Mouse (Mus musculus): ENCODE data around the gene Rtkn. TPM values are rescaled to one million over a fixed set of nuclear protein-coding genes. Genes with fewer than 3 reads are reported as not detected.

The Rtkn gene
- polyA plus RNA-seq, 1 experiment from 2014 or later, result 51.2 TPM

- TF ChIP-seq CTCF (IDR thresholded peaks at IDR 0.05), result no peak
- no peak for TF ChIP-seq EP300 (IDR thresholded peaks at IDR 0.05)
- peaks cover 11% of the 10 kb centered on the region for H3K4me1 ChIP-seq (ENCODE audit: insufficient read depth, low read depth, low read length)
- ATAC-seq (no peak), DNase-seq (ENCODE audit: low spot score) (no peak)
- H3K9me3 ChIP-seq (ENCODE audit: low read length), result no peaks in the 10 kb centered on the region
- no peaks in the 10 kb centered on the region for H3K27me3 ChIP-seq (replicated peaks; ENCODE audit: insufficient read depth, low read length)
- peak overlapping the region; percentile 55; the same call in 1 of the 2 replicates for H3K9ac ChIP-seq (replicated peaks; ENCODE audit: low read depth)
- no peak overlapping the region for H3K27ac ChIP-seq (ENCODE audit: low read length)
- no peaks in the 10 kb centered on the region for H3K36me3 ChIP-seq (ENCODE audit: insufficient read depth, low read length)
- H3K4me2 ChIP-seq (replicated peaks; ENCODE audit: low read depth, low read length), result peak overlapping the region; percentile 93
- H3K4me3 ChIP-seq (ENCODE audit: low read depth, low read length), result peak overlapping the region; percentile 67
- 65% methylated on average over 11 of the region's 11 CpGs for WGBS
Measured at GRCm38 (mm10) chr6:83116373-83117164, 18.7 kb upstream of the Rtkn start.

GRCm38 (mm10) chr6:83117165-83117438 lies 18.2 kb upstream of the Rtkn start:
- WGBS, result 82% methylated on average over 4 of the region's 4 CpGs

GRCm38 (mm10) chr6:83117616-83118015 lies 17.6 kb upstream of the Rtkn start:
- Histone ChIP-seq H3K27me3 (replicated peaks; ENCODE audit: insufficient read depth, low read length) (no peaks in the 10 kb centered on the region), H3K4me3 (ENCODE audit: low read depth, low read length) (no peak overlapping the region), H3K27ac (ENCODE audit: low read length) (no peak overlapping the region), H3K9ac (replicated peaks; ENCODE audit: low read depth) (no peak overlapping the region), H3K4me2 (replicated peaks; ENCODE audit: low read depth, low read length) (no peak overlapping the region), H3K9me3 (ENCODE audit: low read length) (no peaks in the 10 kb centered on the region), H3K36me3 (ENCODE audit: insufficient read depth, low read length) (no peaks in the 10 kb centered on the region), H3K4me1 (ENCODE audit: insufficient read depth, low read depth, low read length) (peaks cover 15% of the 10 kb centered on the region)
- DNase-seq (ENCODE audit: low spot score) (no peak), ATAC-seq (no peak)
- TF ChIP-seq EP300 (IDR thresholded peaks at IDR 0.05), result no peak
- TF ChIP-seq CTCF (IDR thresholded peaks at IDR 0.05), result no peak
- WGBS, result 91% methylated on average over 13 of the region's 13 CpGs

More at GRCm38 (mm10) chr6:83117165-83117438, 18.2 kb upstream of the Rtkn start:
- Histone ChIP-seq H3K27ac (ENCODE audit: low read length) (no peak overlapping the region), H3K4me3 (ENCODE audit: low read depth, low read length) (no peak overlapping the region), H3K4me2 (replicated peaks; ENCODE audit: low read depth, low read length) (no peak overlapping the region), H3K9me3 (ENCODE audit: low read length) (no peaks in the 10 kb centered on the region), H3K27me3 (replicated peaks; ENCODE audit: insufficient read depth, low read length) (no peaks in the 10 kb centered on the region), H3K4me1 (ENCODE audit: insufficient read depth, low read depth, low read length) (peaks cover 14% of the 10 kb centered on the region), H3K36me3 (ENCODE audit: insufficient read depth, low read length) (no peaks in the 10 kb centered on the region), H3K9ac (replicated peaks; ENCODE audit: low read depth) (no peak overlapping the region)
- ATAC-seq (no peak), DNase-seq (ENCODE audit: low spot score) (no peak)
- no peak for TF ChIP-seq CTCF (IDR thresholded peaks at IDR 0.05)
- TF ChIP-seq EP300 (IDR thresholded peaks at IDR 0.05), result no peak

- Histone ChIP-seq H3K9me3 (ENCODE audit: low read length) (no peaks in the 10 kb centered on the region), H3K4me3 (ENCODE audit: low read depth, low read length) (no peak overlapping the region), H3K36me3 (ENCODE audit: insufficient read depth, low read length) (no peaks in the 10 kb centered on the region), H3K9ac (replicated peaks; ENCODE audit: low read depth) (no peak overlapping the region), H3K27ac (ENCODE audit: low read length) (no peak overlapping the region), H3K27me3 (replicated peaks; ENCODE audit: insufficient read depth, low read length) (no peaks in the 10 kb centered on the region), H3K4me2 (replicated peaks; ENCODE audit: low read depth, low read length) (no peak overlapping the region), H3K4me1 (ENCODE audit: insufficient read depth, low read depth, low read length) (peaks cover 15% of the 10 kb centered on the region)
- DNase-seq (ENCODE audit: low spot score) (no peak), ATAC-seq (no peak)
- WGBS, result 80% methylated on average over 11 of the region's 11 CpGs
- TF ChIP-seq CTCF (IDR thresholded peaks at IDR 0.05) (no peak), EP300 (IDR thresholded peaks at IDR 0.05) (no peak)
Measured at GRCm38 (mm10) chr6:83118369-83118768, 16.9 kb upstream of the Rtkn start.

- no peak for DNase-seq (ENCODE audit: low spot score)
- Histone ChIP-seq H3K9ac (replicated peaks; ENCODE audit: low read depth) (no peak overlapping the region), H3K4me1 (ENCODE audit: insufficient read depth, low read depth, low read length) (peaks cover 16% of the 10 kb centered on the region)
Measured at GRCm38 (mm10) chr6:83118825-83119733, 16.2 kb upstream of the Rtkn start.

GRCm38 (mm10) chr6:83119734-83120051 lies 15.6 kb upstream of the Rtkn start:
- Histone ChIP-seq H3K4me3 (ENCODE audit: low read depth, low read length) (no peak overlapping the region), H3K9me3 (ENCODE audit: low read length) (no peaks in the 10 kb centered on the region), H3K4me1 (ENCODE audit: insufficient read depth, low read depth, low read length) (peaks cover 21% of the 10 kb centered on the region), H3K36me3 (ENCODE audit: insufficient read depth, low read length) (no peaks in the 10 kb centered on the region), H3K27me3 (replicated peaks; ENCODE audit: insufficient read depth, low read length) (no peaks in the 10 kb centered on the region), H3K4me2 (replicated peaks; ENCODE audit: low read depth, low read length) (no peak overlapping the region), H3K9ac (replicated peaks; ENCODE audit: low read depth) (no peak overlapping the region), H3K27ac (ENCODE audit: low read length) (no peak overlapping the region)
- 75% methylated on average over 7 of the region's 7 CpGs for WGBS
- TF ChIP-seq EP300 (IDR thresholded peaks at IDR 0.05) (no peak), CTCF (IDR thresholded peaks at IDR 0.05) (no peak)
- no peak for ATAC-seq
- DNase-seq (ENCODE audit: low spot score), result no peak

More at GRCm38 (mm10) chr6:83118825-83119733, 16.2 kb upstream of the Rtkn start:
- TF ChIP-seq CTCF (IDR thresholded peaks at IDR 0.05), result no peak
- no peak for TF ChIP-seq EP300 (IDR thresholded peaks at IDR 0.05)
- WGBS, result 72% methylated on average over 14 of the region's 14 CpGs
- ATAC-seq, result no peak
- Histone ChIP-seq H3K4me3 (ENCODE audit: low read depth, low read length) (no peak overlapping the region), H3K27ac (ENCODE audit: low read length) (no peak overlapping the region), H3K27me3 (replicated peaks; ENCODE audit: insufficient read depth, low read length) (no peaks in the 10 kb centered on the region), H3K4me2 (replicated peaks; ENCODE audit: low read depth, low read length) (no peak overlapping the region), H3K9me3 (ENCODE audit: low read length) (no peaks in the 10 kb centered on the region), H3K36me3 (ENCODE audit: insufficient read depth, low read length) (no peaks in the 10 kb centered on the region)

All from lung, postnatal 0 days (tissue).